Mouse (Mus musculus): ENCODE measurements around the gene Plxna2.

Plxna2 gene

GRCm38 (mm10) chr1:194622677-194623076 is 4.7 kb downstream of the Plxna2 start:
- DNase-seq (ENCODE audit: low spot score), result no peak

GRCm38 (mm10) chr1:194623641-194624040 is 5.6 kb downstream of the Plxna2 start:
- no peak for DNase-seq (ENCODE audit: low spot score)

GRCm38 (mm10) chr1:194624411-194624810 is 6.4 kb downstream of the Plxna2 start:
- no peak for DNase-seq (ENCODE audit: low spot score)

DNA sequence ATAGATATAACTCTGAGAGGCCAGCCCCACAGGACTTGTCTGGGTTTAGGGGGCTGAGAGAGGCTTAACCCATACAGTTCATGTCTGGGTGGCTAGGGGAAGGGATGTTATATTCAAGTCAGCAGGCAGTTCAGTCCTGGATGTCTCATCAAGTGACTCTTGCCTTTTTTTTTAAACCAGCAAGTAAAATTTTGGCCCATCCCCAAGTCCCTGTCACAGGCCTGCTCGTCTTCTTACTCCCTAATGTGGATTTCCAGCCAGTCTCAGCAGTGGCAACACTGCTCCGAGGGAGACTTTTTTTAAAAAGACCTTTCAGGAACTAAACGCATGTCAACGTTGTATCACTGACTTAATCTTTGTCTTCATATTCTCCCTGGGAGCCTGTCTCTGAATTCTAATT is 7.0 kb downstream of the Plxna2 start:
- DNase-seq (ENCODE audit: low spot score), result no peak

- DNase-seq (ENCODE audit: low spot score), result no peak
Observed at GRCm38 (mm10) chr1:194626109-194626508, 8.1 kb downstream of the Plxna2 start.

- no peak for DNase-seq (ENCODE audit: low spot score)
Observed at GRCm38 (mm10) chr1:194627286-194627685, 9.3 kb downstream of the Plxna2 start.

DNA sequence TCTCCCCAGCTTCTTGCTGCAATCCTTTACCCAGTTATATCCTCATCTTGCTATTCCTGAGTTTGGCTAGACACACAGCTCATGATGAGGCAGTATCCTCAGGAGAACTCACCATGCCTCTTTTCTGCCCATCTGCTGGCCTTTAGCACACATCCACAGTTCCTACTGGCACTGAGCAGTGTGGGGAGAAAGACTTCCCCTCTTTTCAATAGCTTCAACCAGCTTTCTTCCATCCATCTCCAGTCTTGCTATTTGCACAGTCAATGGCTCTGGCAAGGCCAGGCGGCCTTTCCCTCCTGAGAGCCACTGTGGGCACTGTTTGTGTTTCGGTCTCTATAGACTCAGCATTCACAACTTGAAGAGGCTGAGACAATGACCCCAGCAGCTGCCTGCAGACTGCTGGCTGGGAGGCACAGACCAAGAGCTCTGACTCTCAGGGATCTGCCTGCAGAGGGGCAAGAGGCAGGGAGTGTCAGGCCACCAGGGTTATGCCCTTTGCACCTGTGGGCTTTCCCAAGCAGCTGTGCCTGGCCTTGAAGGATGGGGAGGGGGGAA is 11.2 kb downstream of the Plxna2 start:
- DNase-seq (ENCODE audit: low spot score), result no peak

GRCm38 (mm10) chr1:194630498-194631056 is 12.6 kb downstream of the Plxna2 start:
- DNase-seq (ENCODE audit: low spot score), result no peak

GRCm38 (mm10) chr1:194631574-194631973 is 13.6 kb downstream of the Plxna2 start:
- no peak for DNase-seq (ENCODE audit: low spot score)

- no peak for DNase-seq (ENCODE audit: low spot score)
Observed at GRCm38 (mm10) chr1:194632029-194632428, 14.0 kb downstream of the Plxna2 start.

DNA sequence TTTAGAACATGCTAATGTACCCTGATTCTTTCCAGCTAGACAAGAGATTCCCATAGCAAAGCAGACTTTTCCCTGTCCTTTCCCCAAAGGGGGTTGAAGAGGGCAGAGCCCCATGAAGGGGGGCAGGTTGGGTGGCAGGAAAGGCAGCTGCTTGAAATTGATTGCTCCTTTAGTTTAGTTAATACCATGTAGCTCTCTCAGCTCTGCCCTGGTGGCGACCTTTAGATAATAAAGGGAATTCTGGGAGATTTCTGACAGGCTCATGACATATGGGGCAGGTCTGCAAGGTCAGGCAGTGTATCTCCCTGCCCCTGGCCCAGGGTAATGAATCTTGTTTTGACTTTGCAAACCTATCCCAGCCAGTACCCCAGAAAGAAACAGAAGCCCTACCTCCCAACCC is 17.4 kb downstream of the Plxna2 start:
- DNase-seq (ENCODE audit: low spot score), result no peak

- no peak for DNase-seq (ENCODE audit: low spot score)
Observed at GRCm38 (mm10) chr1:194635942-194636341, 17.9 kb downstream of the Plxna2 start.

GRCm38 (mm10) chr1:194637391-194638304 is 19.6 kb downstream of the Plxna2 start:
- no peak for DNase-seq (ENCODE audit: low spot score)

DNA sequence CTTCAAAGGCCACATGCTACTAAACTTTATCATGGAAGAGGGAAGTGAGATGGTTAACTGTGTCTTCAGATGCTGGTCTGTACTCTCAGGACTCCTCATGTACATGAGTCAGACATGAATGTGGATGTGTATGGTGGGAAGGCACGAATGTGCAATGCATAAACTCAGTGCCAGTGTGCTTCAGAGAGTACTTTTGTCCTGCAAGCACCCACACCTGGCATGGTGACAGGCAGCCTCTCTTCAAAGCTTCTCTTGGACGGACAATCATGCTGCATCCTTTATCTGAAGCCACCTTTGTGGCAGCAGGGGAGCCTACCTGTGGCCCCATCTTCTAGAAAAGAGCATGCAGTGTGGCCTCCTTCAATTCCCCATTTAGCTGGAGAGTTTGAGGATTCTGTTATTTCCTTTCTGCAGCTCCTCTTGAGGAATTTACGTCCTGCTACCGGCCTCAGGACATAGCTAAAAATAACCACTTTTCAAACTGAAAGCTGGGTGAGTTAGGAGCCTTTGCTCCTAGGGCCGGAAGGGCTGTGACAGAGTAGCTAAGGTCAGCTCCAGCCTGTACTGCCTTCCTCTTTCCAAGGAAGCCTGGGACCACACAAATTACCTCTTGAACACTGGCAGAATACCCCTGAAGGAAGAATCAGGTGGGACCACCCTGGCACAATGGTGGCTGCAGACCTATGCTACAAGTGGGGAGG is 23.7 kb downstream of the Plxna2 start:
- DNase-seq (ENCODE audit: low spot score), result no peak

DNA sequence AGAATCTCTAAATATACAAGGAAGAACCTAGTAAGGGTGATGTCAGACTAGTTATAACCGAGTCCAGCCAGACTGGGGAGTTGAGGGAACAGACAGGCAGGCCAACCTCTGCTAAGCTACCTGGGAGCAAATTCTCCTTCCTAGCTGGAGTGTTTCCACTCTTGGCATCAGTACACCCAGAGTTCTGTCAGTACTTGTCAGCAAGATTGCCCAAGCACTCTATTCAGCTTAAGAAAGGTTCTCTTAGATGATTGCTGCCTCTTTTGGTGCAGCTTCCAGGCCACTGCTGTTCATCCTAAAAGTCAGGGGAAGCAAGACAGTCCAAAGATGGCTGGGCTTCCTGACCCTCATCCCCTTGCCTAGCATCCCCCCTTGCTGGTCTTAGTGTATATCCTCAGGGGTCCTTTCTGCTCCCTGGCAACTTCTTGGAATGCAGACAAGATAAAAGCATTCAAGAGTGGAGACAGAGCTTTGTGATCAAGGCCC is 24.3 kb downstream of the Plxna2 start:
- DNase-seq (ENCODE audit: low spot score), result no peak

DNA sequence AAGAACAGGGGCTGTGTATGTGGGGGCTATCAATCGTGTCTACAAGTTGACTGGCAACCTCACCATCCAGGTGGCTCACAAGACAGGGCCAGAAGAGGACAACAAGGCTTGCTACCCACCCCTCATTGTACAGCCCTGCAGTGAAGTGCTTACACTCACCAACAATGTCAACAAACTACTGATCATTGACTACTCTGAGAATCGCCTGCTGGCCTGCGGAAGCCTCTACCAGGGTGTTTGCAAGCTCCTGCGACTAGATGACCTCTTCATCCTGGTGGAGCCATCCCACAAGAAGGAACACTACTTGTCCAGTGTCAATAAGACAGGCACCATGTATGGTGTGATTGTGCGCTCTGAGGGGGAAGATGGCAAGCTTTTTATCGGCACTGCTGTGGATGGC is 25.9 kb downstream of the Plxna2 start:
- no peak for DNase-seq (ENCODE audit: low spot score)

- DNase-seq (ENCODE audit: low spot score), result no peak
Observed at GRCm38 (mm10) chr1:194645898-194646297, 27.9 kb downstream of the Plxna2 start.

DNA sequence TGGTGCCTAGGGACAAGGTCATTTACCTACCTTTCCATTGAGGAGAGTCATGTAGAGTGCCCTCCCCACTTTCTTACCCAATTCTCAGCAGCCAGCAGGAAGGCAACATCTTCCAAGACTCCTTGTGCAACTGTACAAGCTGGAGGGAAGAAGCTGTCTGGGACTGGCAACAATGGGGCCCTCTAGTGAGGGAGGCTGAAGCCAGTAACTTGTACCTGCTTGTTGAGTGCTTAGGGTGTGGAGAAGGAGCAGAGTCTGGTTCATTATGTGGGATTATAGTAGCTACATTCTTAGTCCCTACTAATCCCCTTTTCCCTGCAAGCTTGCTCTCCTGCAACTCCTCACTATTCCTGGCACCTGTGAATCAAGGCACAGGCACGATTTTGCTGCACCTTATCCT is 32.1 kb downstream of the Plxna2 start:
- DNase-seq (ENCODE audit: low spot score), result no peak

DNA sequence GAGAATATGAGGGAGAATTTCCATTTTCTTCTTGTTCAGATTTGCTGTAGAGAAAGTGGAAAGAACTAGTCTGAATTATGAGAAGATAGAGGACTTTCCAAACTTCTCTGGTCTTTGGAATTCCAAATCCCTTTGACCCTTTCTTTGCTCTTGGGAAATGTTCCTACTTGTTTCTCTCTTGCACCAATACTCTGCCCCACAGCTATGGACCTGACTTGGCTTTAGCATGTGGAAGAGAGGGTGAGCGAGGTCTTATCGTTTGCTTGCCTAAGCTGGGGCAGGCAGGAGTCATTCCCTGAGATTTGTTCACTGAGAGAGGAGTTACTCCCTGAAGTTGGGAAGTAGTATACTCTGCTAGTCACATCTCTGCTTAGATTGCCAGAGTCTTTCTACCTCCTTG is 32.5 kb downstream of the Plxna2 start:
- DNase-seq (ENCODE audit: low spot score), result no peak

DNA sequence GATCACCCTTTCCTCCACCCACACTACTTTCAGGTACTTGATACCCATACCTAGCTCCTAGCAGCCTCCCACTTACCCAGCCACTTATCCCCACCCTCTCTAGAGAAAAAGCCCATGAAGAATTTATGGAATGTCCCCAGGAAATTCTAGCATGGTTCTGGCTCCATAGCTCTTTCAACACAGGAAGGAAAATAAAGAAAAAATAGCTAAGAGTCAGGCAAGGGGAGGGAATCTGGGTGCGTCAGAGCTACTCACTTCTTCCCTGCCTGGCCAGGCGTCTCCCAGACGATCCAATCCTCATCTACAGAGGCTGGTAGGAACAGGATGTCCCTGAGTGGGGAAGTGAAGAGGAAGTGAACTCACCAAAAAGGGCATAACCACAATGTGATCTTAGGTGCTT is 34.0 kb downstream of the Plxna2 start:
- no peak for DNase-seq (ENCODE audit: low spot score)

- no peak for DNase-seq (ENCODE audit: low spot score)
Observed at GRCm38 (mm10) chr1:194658459-194659160, 40.6 kb downstream of the Plxna2 start.

Measured in left cerebral cortex, adult 11 months (tissue).